In genomic region chr3:99310877-99311276, GRCm38 (mm10) we compare ENCODE assay signal across 13 mouse cellular contexts.
DNase-seq lines count a peak whose midpoint lies in the region; ATAC-seq lines count a peak whose summit lies in the region.
"Had no signal": no experiment of that assay in that cellular context is flagged by ENCODE, and none has a peak within 500 bp of the region (broad histone marks: within the 10 kb centered on the region; RNA-seq: fewer than 3 reads in every experiment).

No protein-coding gene starts in this region.

- H3K36me3 ChIP-seq in kidney, embryonic 14.5 days (ENCODE audit: control insufficient read depth, insufficient read depth, low read length): no peaks in the 10 kb centered on the region
- H3K36me3 ChIP-seq: forebrain, embryonic 12.5 days; stomach, embryonic 15.5 days had no signal

- peak; percentile 11 for DNase-seq in kidney, postnatal 14 days
- DNase-seq in ES-CJ7 (ENCODE audit: low read depth, low spot score) (peak; percentile 26), NIH3T3 (ENCODE audit: low read depth) (peak; percentile 73)
- peak; percentile 48 for DNase-seq in forelimb bud, embryonic 11.5 days (ENCODE audit: low read depth, low spot score)
- DNase-seq in thymus, postnatal 4 days: no peak
- DNase-seq in right cerebral cortex, postnatal 10 days (ENCODE audit: low spot score in 2 of 2): no peak
- DNase-seq: cerebellum, postnatal 14 days; left cerebral cortex, postnatal 4 days; right cerebral cortex, postnatal 25 days had no signal

- H3K4me3 ChIP-seq in kidney, embryonic 14.5 days (ENCODE audit: low read length): no peak overlapping the region
- H3K4me3 ChIP-seq: forebrain, embryonic 12.5 days; layer of hippocampus, adult 2 months; stomach, embryonic 15.5 days had no signal

- H3K4me2 ChIP-seq in kidney, embryonic 14.5 days (replicated peaks; ENCODE audit: low read depth, low read length): no peak overlapping the region
- H3K4me2 ChIP-seq: forebrain, embryonic 12.5 days; stomach, embryonic 15.5 days had no signal

- H3K4me1 ChIP-seq in kidney, embryonic 14.5 days (ENCODE audit: control insufficient read depth, insufficient read depth, low read length): no peaks in the 10 kb centered on the region
- H3K4me1 ChIP-seq: forebrain, embryonic 12.5 days; stomach, embryonic 15.5 days had no signal

- ATAC-seq in kidney, embryonic 14.5 days (ENCODE audit: low FRiP score, low TSS enrichment): no peak

- WGBS in kidney, embryonic 14.5 days: 28% methylated on average over 2 of the region's 2 CpGs

- no peaks in the 10 kb centered on the region for H3K27me3 ChIP-seq in kidney, embryonic 14.5 days (ENCODE audit: control insufficient read depth, insufficient read depth, low read length)
- H3K27me3 ChIP-seq: forebrain, embryonic 12.5 days; stomach, embryonic 15.5 days had no signal

- H3K9ac ChIP-seq in kidney, embryonic 14.5 days (ENCODE audit: low read depth, low read length): no peak overlapping the region
- H3K9ac ChIP-seq: forebrain, embryonic 12.5 days; stomach, embryonic 15.5 days had no signal

- no peak overlapping the region for H3K27ac ChIP-seq in kidney, embryonic 14.5 days (ENCODE audit: low read depth, low read length)
- H3K27ac ChIP-seq: forebrain, embryonic 12.5 days; layer of hippocampus, adult 2 months; stomach, embryonic 15.5 days had no signal

- H3K9me3 ChIP-seq in kidney, embryonic 14.5 days (ENCODE audit: control insufficient read depth, low read length): no peaks in the 10 kb centered on the region
- H3K9me3 ChIP-seq: forebrain, embryonic 12.5 days; stomach, embryonic 15.5 days had no signal

Comparison
In these comparisons a context has a peak if more than half of its experiments do, and no peak if none do; other contexts are left out.
1. DNase-seq: peak in kidney, postnatal 14 days (single experiment), ES-CJ7 (single experiment), NIH3T3 (single experiment) and forelimb bud, embryonic 11.5 days (single experiment); none in thymus, postnatal 4 days (single experiment) and right cerebral cortex, postnatal 10 days (0 of 2).